Mouse (Mus musculus) lung, postnatal 0 days (tissue): ENCODE data around the gene Sec1.

Source experiments
- CTCF ChIP-seq: IDR thresholded peaks from 2 replicates; pipeline ENCODE4 v1.5.1; 2016; ENCODE audit warnings: antibody characterized with exemption, mild to moderate bottlenecking
- EP300 ChIP-seq: IDR thresholded peaks from 2 replicates; pipeline ENCODE4 v1.6.1; 2016; ENCODE audit warnings: antibody characterized with exemption, mild to moderate bottlenecking, control low read depth

GRCm38 (mm10) chr7:45644183-45644582, 50.0 kb downstream of the Sec1 start:
- TF ChIP-seq EP300 (no peak), CTCF (no peak)
